Mouse (Mus musculus): ENCODE results near the gene Srgap1.

GRCm38 (mm10) chr10:121992609-121993008 lies 54.5 kb downstream of the Srgap1 start:
- TF ChIP-seq CTCF (IDR thresholded peaks at IDR 0.05; ENCODE audit: low read depth, low read length) (no peak), GATA1 (IDR thresholded peaks at IDR 0.05; ENCODE audit: borderline replicate concordance, low read length) (no peak), POLR2AphosphoS5 (IDR thresholded peaks at IDR 0.05; ENCODE audit: insufficient replicate concordance, low read depth, low read length) (no peak)

All from G1E (cell line).